Mouse (Mus musculus): ENCODE results near the gene Nexmif. TPM values are rescaled to one million over a fixed set of nuclear protein-coding genes. Genes with fewer than 3 reads are reported as not detected.

The Nexmif gene
- not detected for polyA plus RNA-seq (2017; shearing (Covaris generic))

GRCm38 (mm10) chrX:104200736-104201591 lies at the start of gene Nexmif:
TSS of gene Nexmif (minus strand) at chrX:104201185.

Other genes starting within 250 kb of the Nexmif start
- gene Rlim, start 219.9 kb downstream of the Nexmif start, polyA plus RNA-seq (2017; shearing (Covaris generic)): 32.6 TPM
- gene Abcb7, start 212.7 kb upstream of the Nexmif start, polyA plus RNA-seq (2017; shearing (Covaris generic)): 17.0 TPM

All from CD4-positive, CD25-positive, alpha-beta regulatory T cell (primary cell).